Mouse (Mus musculus): ENCODE measurements around the gene Tmcc1.
A peak's percentile ranks its signal among the peaks of the same experiment; 100 is the strongest.
"Not testable (repeated sequence)": the region's sequence is repeated elsewhere in the genome, so short reads cannot be mapped to it uniquely, and the experiment has no call there.

Gene Tmcc1

DNA sequence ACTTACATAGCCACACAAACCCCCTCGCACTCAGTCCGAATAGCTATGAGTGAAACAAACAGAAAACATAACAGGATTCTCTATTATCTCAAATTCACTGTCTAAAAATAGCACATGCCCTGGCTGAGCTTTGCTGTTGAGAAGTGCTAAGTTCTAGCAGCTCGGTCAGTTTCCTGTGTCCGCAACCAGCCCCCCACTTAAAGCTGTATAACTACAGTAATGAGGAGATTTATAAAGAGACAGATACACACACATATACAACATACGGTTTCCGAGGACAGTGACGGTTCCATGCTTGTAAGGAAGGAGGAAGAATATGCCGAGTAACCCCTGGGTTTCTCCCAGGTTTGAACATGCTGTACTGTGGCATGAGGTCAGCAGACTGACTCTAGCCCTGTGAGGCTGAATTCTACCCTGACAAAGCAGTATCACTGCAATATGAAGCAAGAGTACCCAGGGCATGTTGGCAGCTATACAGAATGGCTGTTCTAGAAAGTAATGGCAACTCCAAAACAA is 120.5 kb downstream of the Tmcc1 start:
- no peak for DNase-seq

DNA sequence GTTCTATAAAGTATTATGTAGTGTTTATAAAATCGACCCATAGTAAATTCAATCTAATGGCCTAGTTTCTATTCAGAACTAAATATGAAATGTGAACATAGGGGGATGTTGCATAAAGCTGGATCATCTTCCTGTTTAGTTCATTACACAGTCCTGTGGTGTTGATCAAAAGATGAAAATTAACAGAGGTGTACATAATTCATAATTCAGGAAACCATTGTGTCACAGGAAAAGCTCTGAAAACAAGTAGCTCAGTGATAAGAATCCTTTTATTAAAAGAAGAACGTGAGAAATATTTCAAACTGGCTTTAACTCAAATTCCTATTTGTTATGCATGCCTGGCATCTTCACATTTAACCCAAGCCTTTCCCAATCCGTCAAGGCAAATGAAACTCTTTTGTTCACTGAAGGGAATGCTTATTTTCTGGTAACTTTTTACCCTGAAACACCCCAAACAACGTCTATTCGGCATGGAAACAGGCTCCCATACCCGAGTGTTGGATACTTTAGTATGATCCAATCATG is 121.0 kb downstream of the Tmcc1 start:
- DNase-seq, result no peak

DNA sequence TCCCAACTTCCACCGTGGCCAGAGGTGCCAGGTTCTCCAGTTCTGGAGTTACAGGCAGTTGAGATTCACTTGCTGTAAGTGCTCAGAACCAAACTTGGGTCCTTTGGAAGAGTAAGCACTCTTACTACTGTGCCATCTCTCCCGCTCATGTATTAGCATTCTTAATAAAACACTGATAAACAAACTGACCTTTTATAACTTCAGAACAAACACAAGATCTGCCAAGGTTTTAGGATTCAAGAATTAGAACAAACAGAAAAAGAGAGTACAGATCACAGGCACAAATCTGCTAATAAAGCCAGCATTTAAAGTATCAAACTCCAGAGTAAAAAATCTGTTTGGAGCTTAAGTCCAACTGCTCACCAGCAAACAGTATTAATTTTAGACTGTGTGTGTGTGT is 121.5 kb downstream of the Tmcc1 start:
- DNase-seq, result no peak

DNA sequence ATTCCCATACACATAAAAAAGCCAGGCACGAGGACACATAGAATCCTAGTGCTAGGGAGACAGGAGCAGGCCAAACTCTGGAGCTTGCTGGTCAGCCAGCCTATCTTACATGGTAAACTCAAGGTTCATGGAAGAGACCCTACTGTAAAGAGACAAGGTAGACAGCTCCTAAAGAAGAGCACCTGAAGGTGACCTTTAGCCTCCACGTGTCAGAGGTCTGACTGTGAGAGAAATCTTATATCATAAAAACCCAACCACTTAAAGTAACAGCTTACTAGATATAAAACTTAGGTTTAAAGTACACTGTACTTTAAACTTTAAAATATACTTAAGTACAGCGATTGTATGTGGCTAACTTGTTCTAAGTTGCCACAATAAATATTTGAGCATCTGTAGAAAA is 122.7 kb downstream of the Tmcc1 start:
- no peak for DNase-seq

DNA sequence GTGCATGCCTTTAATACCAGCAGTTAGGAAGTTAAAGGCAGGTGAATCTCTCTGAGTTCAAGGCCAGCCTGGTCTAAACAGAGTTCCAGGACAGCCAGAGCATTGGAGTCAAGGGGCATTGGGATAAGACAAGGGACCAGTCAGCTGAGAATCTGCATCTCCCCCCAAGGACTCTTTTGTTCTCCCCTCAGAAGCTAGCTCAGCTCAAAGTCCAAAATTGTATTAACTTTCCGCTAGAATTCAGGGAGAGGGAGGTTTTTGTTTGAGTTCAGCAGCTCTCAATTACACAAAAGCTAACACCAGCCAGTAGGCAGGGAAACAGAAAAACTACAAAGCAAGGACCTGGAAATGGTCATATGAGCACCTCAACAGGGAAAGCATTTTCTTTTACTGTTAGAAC is 129.8 kb downstream of the Tmcc1 start:
- no peak for DNase-seq

DNA sequence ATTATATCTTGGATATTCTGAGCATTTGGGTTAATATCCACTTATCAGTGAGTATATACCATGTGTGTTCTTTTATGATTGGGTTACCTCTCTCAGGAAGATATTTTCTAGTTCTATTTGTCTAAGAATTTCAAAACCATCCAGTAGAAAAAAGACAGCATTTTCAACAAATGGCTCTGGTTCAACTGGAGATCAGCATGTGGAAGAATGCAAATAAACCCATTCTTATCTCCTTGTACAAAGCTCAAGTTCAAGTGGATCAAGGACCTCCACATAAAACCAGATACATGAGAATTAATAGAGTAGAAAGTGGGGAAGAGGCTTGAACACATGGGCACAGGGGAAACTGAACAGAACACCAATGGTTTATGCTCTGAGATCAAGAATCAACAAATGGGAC is 133.7 kb downstream of the Tmcc1 start:
- DNase-seq, result not testable (repeated sequence)

DNA sequence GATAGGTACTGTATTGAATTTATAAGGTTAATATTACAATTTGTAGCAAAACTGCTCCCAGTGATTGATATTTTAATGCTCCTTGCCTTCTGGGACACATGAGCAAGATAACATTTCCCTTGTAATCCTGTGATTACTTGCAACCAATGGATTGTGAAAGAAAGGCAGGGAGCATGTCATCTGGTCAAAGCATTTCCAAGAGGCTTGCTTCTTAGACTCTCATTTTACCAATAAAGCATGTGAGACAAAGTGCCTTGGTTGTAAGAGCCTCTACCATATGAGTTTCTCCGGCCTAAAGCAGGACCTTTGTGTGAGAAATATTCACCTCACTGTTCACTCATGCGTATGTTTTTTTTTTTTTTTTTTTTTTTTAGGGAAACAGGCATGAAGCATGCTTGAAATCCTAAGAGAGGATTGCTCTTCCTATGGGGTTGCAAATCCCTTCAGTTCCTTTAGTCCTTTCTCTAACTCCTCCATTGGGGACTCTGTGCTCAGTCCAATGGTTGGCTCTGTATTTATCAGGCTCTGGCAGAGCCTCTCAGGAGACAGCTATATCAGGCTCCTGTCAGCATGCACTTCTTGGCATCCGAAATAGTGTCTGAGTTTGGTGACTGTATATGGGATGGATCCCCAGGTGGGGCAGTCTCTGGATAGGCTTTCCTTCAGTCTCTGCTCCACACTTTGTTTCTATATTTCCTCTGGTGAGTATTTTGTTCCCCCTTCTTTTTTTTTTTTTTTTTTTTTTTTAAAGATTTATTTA is 134.6 kb downstream of the Tmcc1 start:
- DNase-seq, result no peak

DNA sequence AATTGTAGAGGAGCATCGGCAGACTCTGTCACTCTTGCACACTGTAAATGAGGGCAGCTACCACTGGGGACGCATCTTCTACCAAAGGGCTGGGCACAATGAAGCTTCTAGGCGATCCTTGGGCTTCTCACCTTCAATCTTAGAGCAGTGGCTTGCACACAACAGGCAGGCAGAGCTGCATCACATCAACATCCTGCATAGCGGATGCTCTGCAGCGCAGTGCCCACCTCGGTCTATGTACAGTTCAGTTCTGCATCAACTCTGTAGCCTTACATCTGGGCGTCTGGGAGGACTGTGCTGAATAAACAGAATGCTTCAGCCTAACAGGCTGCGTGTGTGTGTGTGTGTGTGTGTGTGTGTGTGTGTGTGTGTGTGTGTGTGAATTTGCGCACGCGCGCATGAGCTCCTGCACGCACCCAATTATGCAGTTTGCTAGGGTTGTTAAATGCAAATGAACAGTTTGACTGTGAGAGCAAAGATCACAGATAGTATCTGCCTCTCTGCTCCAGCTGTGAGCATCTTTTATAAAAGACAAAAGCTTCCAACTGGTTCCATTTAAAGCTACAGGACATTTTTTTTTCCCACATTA is 136.5 kb downstream of the Tmcc1 start:
- peak; percentile 12 for DNase-seq

DNA sequence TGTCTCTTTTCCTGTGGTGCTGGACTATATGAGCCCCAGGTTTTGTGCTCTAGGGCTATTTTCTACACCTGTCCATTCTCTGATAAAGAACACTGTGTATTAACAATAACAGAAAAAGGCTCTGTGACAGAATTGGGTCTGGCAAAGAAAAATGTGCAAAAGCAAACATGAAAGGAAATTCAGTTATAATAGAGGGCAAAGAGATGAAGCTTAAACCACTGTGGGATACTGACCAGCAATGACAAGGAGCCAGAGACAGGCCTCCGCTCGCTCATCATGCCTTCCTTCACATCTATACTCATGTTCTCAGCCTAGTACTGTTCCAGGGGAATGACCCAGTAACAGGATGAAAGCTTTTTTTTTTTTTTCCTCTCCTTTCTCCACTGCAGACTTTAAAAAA is 137.5 kb downstream of the Tmcc1 start:
- DNase-seq, result no peak

DNA sequence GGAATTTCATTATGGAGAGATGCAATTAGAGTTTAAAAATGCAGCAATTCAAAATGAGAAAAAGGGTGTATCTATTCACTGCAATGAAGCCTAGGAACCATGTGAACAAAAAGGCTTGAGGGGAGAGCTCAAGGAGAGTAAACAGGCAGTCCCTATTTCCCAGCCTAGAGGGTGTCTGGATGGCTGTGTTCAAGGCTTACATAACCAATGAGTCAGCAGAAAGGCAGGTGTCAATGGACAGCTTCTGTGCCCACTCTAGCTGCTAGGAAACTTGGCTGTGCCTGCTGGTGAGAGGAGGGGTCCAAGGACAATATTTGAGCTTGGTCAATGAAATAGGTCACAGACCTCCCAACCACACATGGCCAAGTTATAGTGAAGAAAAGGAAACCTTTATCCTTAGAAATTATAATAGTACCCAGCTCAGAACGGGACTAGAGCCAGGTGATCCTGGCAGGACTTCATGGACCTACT is 138.2 kb downstream of the Tmcc1 start:
- no peak for DNase-seq

DNA sequence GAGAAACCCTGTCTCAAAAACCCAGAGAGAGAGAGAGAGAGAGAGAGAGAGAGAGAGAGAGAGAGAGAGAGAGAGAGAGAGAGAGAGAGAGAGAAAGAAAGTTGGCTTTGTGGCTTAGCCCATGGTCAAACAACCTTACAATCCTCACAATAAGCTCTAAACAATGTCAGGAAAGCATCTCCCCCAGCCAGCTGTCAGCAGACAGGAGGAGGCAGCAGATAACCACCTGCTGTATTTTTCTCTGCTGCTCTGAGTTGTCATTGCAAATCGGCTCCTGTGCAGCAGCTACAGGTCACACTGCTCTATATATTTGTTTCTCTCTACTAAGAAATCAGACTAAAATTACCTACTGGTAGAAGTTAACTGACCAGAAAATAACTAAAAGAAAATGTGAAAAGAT is 145.4 kb downstream of the Tmcc1 start:
- DNase-seq, result peak; percentile 14

DNA sequence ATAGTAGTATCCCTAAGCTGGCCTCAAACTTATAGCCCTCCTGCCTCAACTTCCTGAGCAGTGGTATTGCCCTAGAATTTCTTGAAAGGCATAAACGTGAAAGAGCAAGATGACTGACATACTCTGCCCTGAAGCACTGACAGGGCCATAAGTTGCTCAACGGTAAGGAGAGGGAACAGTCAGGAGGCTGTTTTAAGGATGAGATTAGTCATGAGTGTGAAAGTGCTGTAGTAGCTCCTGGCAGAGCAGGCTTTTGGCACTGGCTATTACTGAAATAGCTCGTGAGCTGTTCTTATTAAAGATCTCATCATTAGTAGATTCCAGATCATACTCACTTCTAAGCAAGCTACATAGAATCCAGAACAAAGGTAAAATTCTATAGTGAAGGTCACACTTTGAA is 145.9 kb downstream of the Tmcc1 start:
- DNase-seq, result no peak

DNA sequence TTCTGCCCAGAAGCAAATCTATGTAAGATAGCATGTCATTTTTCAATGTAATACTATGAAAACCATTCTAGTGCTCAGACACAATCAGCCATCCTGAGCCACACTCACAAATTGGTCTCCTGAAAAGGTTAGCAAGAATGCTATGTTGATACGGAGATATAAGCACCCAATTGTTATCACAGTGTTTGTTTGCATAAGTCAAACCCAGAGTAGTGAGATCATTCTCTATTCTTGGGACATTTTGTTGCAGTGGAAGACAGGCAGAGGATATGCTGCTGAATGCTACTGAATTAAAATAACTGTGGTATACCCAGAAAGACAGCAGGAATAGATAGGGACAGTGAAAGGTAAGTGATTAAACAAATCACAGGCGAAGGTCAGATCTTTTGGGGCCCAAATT is 149.2 kb downstream of the Tmcc1 start:
- DNase-seq, result no peak

DNA sequence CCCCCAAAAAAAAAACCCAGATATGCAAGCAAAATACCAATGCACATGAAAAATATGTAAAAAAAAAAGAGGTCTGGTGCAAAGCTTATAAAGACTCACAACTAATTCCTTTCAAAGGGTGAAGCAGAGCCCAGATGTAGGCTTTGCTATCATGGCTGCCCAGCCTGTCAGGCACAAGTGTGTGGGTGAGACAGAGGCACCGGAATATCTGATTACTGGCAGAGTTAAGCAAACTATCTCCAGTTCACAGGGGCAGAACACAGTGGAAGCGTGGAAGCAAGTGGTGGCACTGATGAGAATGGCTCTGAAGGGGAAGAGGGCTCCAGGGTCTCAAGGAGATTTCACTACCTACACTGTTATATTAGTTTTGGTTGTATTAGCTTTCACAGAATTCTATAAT is 155.1 kb downstream of the Tmcc1 start:
- peak; percentile 50 for DNase-seq

DNA sequence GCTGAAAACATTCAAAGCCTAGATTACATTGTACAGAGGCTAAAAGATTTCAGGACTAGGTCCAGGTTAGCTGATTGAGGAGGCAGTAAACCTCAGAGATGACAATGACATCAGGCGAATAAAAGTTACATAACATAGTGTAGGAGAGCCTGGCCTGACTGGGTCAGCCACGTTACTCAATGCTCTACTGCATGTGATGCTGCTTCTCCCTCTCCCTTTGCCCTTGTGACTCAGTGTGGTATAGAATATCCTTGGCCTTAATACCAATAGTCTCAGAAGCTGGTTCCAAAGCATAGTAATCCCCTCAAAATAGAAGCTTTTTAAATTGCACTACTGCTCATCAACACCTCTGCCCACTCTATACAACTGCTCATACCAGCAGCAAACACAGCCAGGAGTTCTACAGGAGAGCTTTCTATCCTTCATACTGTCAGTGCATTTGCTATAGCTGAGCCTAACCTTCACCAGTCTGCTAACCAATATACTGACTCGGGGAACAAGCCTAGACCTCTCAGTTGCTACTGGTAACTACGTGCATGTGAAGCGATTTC is 155.9 kb downstream of the Tmcc1 start:
- DNase-seq, result no peak

DNA sequence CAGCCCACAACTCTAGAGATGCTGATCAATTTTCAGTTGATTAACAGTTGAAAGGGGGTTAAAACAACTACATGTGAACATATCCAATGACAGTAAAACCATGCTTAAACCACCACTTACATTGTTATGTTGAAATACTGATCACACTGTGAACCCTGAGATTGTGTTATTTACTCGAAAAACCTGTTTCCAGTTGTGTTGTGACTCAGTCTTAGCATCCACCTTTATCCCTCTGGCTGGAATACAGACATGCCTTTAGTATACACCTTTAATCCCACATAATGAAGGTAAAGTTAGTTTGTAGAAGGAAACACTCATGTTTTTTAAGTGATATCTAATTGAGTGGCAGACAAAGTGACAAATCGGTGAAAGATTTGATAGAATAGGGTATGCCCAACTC is 156.7 kb downstream of the Tmcc1 start:
- no peak for DNase-seq

DNA sequence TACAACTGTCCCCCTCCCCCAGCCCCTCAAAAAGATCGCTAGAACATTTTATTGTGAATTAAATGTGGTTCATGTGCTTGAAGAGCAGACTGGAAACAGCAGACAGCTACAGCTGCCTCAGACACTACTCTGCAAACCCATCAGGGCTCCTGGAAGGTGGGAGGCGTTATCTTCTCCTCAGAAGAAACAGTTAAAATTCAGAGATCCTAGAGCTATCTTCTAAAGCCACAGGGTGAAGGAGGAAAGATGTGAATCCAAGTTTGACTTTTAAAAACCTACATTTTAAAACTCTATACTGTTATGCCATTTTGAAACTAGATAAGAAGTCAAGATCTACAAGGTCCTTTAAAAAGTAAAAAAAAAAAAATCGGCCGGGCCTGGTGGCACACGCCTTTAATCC is 162.2 kb downstream of the Tmcc1 start:
- no peak for DNase-seq

DNA sequence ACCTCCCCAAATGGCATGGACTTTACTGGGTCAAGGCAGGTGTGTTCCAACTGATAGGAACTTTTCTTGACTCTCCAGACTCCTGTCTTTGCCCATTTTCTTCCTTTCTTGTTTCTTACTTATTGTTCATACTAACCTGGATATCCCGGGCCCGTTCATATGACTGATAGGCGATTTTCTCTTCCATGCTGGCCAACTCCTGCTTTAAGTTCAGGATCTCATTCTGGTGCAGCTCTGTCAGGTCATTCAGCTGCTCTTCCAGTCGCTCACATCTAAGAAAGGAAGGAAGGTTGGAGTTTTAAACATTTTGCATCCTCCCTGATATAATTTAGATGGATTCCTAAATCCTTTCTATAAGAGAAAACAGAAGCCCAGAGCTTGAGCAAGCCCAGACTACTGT is 168.6 kb downstream of the Tmcc1 start:
- DNase-seq, result no peak

DNA sequence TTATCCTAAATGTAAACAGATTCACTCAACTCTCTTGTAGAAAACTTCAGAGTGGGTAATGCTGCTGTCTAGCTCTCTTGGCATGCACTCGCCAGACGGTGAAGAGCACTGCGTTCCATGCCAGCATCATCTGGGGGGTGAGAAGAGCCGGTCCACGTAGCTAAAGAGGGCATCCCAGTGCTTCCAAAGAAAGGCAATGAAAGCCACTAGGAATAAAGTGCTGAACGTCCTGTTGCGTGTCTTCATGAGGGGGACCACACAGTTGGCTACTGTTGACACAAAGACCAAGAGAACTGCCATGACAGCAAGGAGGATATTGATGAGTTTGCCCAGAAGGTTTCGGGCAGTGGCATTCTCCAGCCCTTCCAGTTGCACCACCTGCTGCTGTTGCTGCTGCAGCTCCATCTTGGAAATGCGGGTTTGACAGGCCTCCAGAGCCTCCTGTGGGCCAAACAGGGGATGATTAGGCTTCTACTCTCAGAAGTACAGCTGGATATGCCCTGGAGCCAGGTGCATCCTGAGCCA is 171.3 kb downstream of the Tmcc1 start:
- DNase-seq, result no peak

DNA sequence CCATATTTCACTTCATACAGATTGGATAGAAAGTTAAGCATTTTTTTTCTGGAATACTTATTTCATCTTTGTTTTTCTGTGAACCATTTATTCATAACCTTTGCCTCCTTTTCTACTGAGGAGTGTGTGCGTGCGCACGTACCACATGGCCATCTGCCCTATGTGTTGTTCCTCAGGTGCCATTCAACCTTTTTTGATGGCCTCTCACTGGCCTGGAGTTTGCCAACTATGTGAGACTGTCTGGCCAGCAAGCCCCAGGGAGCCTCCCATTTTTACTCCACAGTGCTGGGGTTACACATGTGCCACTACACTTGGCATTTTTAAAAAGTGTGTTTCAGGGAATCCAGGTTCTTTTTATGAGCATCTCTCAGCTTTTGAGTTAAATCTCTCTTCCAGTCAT is 177.4 kb downstream of the Tmcc1 start:
- no peak for DNase-seq

DNA sequence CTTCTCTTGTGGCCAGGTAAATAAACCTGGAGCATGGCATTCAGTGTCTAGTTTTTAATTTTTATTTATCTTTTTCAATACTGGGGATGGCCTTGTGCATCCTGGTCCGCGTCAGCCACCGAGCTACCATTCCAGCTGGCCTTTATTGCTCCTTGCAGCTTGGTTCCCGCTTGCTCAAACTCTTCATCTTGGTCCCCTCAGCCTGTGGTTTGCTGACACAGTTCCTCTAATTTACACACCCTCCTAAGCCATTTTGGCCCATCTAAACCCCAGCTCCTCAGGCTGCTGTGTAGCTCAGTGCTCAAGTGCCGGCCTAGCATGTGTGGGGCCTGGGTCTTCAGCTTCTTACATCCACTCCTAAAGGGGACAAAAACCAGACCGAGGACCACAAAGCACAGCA is 179.2 kb downstream of the Tmcc1 start:
- no peak for DNase-seq

DNA sequence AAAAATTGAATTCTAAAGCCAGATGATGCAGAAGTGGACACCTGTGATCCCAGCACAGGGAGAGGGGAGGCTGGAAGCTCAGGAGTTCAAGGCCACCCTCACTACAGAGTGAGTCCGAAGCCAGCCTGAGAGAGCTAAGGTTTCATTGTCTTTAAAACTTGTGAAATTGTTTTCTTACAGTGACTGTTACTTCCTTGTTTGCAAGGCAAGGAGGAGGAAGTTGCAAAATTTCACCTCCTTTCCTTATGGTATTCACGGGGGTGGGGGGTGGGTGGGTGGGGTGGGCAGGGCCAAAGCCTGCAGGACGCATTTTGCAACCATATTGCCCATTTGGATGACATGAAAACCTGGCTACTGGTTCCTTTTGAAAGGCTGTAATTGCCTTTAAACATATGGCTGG is 179.6 kb downstream of the Tmcc1 start:
- DNase-seq, result no peak

DNA sequence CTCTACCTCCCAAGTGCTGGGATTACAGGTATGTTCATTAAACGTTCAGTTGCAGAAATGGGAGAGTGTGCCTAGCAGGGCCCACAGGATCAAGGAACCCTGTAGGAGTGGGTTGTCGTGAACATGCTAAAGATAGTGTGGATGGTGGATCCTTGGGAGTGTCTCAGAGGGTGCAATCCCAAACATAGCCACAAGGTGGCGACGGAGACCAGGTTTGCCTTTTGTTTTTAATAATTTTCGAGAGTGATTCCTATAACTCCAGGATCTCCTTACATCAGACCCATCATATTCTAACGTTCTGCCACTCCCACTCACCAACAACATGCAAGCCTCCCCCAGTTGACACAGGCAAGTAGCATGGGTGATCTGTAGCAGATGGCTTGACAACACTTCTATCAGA is 182.7 kb downstream of the Tmcc1 start:
- DNase-seq, result peak; percentile 72

DNA sequence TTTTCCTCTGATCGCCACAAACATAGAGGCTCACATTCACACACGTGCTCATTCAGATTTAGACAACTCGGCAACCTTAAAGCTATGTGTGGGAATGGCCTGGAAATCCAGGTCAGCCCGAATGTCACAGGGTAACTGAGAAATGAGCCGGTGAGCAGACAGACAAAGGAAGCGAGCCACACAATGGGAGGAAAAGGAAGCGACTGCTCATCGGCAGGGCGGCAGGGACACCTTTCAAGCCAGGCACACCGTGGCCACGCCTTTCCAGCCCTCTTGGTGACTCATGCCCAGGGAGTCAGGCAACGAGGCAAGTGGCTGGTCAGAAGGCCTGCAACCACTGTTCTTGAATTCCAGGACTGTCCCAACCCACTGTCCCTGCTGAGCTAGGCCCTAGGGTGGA is 183.9 kb downstream of the Tmcc1 start:
- no peak for DNase-seq
